Mouse (Mus musculus) ES-Bruce4 (cell line): ENCODE measurements around the gene Ifit3b.
"Not testable (repeated sequence)": the region's sequence is repeated elsewhere in the genome, so short reads cannot be mapped to it uniquely, and the experiment has no call there.

Source experiments
- CTCF ChIP-seq: IDR thresholded peaks from one replicate; pipeline ENCODE4 v1.8.1; 2011; ENCODE audit warnings: low read depth, low read length
- POLR2A ChIP-seq: IDR thresholded peaks from one replicate; pipeline ENCODE4 v1.8.1; 2011; ENCODE audit warnings: low read length; ENCODE audit not compliant: insufficient read depth

- not testable (repeated sequence) for TF ChIP-seq CTCF, POLR2A
Measured at GRCm38 (mm10) chr19:34583126-34583766, 24.5 kb upstream of the Ifit3b start, which contains the start of gene Ifit3.
